Mouse (Mus musculus) adrenal gland, postnatal 10 days (tissue): ENCODE results near the gene Rpp14. TPM values are rescaled to one million over a fixed set of nuclear protein-coding genes. Genes with fewer than 3 reads are reported as not detected.
A peak's percentile ranks its signal among the peaks of the same experiment; 100 is the strongest.

ENCODE experiments used
- DNase-seq: peaks from one replicate; pipeline ENCODE4 v3.0.0; 2021; ENCODE audit warnings: mixed read lengths
- long read RNA-seq, 2 experiments: library from polyadenylated mRNA; stranded (forward); transcript quantifications; one replicate each; pipeline ENCODE4 v2.0.0; 2021
- total RNA-seq, 2 experiments: library from RNA; stranded (reverse); gene quantifications; 2 replicates each; pipeline ENCODE4 v1.2.3; 2021

Gene Rpp14
- 10 to 100 TPM; 31.6 to 37.2 TPM for total RNA-seq
- long read RNA-seq, experiment 1, transcript Rpp14-201 (6 exons, 2,401 nt), result major isoform, 51 of 62 reads
- long read RNA-seq, experiment 1, partial matches to known transcripts, result 1 of 62 reads
- long read RNA-seq, experiment 1, other reads (novel, unspliced or antisense), result 9 of 62 reads
- long read RNA-seq, experiment 2, transcript Rpp14-201 (6 exons, 2,401 nt), result major isoform, 30 of 36 reads
- long read RNA-seq, experiment 2, partial matches to known transcripts, result 0 of 36 reads
- long read RNA-seq, experiment 2, other reads (novel, unspliced or antisense), result 3 of 36 reads

GRCm38 (mm10) chr14:8080165-8080679, at the start of gene Rpp14:
TSS of gene Rpp14 (plus strand) at chr14:8080367.
- DNase-seq, result peak; percentile 98

DNA sequence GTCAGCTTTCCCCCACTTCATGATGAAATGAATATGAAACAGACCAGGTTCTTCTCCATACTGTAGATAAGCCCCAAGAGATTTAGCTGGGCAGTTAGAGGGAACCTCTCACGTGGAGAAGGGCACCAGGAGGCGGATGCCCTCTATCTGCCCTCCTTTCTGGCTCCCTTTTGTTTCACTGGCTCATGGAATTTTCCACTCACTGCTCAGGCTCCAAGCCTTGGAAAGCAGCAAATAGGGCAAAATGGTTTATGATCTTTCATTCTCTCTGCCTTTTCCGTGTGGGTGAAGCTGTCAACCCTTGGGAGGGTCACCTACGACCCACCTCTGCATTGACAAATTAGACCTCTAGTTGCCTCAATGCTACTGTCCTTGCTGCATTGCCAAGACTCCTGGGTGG, 49.6 kb upstream of the Rpp14 start:
- DNase-seq, result peak; percentile 64

GRCm38 (mm10) chr14:8032087-8032944, 47.9 kb upstream of the Rpp14 start:
- DNase-seq, result peak; percentile 64

DNA sequence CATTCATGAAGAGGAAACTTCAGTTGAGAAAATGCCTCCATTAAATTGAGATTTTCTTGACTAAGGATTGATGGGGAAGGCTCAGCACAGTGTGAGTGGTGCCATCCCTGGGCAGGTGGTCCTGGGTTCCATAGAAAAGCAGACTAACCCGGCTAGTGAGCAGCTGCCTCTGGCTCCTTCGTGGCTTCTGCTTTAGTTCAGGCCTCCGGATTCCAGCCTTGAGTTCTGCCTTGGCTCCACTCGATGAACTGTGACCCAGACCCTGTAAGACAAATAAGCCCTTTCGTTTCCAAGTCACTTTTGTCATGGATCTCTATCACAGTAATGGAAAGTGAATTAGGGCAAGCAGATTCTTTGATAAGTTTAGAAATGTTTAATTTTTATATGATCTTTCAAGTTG, 45.6 kb upstream of the Rpp14 start:
- DNase-seq, result peak; percentile 32

GRCm38 (mm10) chr14:8035951-8036350, 44.2 kb upstream of the Rpp14 start:
- DNase-seq, result no peak

- no peak for DNase-seq
Observed at GRCm38 (mm10) chr14:8036406-8036805, 43.8 kb upstream of the Rpp14 start.

GRCm38 (mm10) chr14:8038150-8038549, 42.0 kb upstream of the Rpp14 start:
- no peak for DNase-seq

DNA sequence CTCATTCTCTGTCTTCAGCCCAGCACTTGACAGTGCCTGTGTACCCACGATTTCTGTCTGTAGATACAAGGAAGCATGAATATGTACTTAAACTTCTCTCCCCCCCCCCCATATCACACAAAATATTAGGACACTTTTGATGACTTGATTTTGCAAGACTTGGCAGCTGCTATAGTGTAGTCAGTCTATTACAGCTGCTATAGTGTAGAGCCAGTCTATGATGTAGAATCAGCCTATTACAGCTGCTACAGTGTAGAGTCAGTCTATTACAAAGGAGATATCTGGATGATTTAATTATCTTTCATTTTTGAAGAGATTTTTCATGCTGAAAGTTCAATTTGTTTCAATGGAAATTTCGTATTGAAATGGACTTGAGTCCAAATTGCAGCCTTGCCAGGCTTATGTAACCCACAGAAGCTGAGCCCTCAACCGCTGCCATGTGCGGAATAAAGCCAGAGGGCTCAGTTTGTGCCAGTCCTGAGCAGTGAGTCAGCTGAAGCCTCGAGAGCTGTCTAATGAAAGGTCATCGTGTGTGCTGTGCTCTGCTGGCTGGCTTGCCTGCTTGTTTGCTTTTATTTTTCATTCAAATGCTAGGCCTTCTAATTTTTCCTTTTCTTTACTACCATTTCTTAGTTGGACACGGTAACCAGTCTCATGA, 41.2 kb upstream of the Rpp14 start:
- DNase-seq, result peak; percentile 84

DNA sequence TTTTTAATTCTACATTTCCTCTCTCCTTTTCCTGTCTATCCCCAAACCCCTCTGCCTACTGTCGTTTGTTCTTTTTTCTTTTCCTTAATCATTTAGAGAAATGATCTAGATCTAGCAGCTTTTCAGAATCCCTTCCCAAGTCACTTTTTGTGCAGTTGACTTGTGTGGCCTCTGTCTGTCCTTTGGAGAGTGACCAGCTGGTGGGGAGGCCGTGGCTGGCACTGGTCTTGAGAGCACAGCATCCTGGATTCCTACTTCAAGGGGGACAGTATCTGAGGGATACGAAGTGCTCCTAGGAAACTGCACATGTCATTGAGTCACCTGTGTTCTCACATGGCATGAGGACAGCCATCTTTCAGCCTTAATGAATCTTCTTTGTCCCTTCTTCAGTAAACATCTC, 40.0 kb upstream of the Rpp14 start:
- DNase-seq, result no peak

- DNase-seq, result no peak
Observed at GRCm38 (mm10) chr14:8040911-8041678, 39.1 kb upstream of the Rpp14 start.

- no peak for DNase-seq
Observed at GRCm38 (mm10) chr14:8042120-8042519, 38.0 kb upstream of the Rpp14 start.

- DNase-seq, result no peak
Observed at GRCm38 (mm10) chr14:8042577-8042976, 37.6 kb upstream of the Rpp14 start.

GRCm38 (mm10) chr14:8044330-8044729, 35.8 kb upstream of the Rpp14 start:
- peak; percentile 42 for DNase-seq

DNA sequence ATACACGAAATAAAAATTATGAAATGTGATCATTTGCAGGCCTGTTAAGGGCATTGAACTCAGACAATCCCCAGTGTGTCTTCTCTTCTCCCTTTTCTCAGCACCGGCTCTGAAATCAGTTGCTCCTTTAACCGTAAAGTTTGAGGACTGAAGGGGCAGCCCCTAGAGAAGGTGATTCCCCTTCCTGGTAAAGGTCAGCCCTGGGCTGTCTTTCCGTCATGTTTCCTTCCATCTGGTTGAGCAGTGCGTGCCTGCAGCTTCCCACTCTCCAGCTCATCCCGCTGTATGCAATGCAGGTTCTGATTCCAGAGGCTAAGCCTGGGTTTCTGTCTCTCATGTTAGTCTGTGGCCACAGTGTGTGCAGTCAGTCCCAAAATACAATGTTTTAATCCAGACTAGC, 35.4 kb upstream of the Rpp14 start:
- no peak for DNase-seq

DNA sequence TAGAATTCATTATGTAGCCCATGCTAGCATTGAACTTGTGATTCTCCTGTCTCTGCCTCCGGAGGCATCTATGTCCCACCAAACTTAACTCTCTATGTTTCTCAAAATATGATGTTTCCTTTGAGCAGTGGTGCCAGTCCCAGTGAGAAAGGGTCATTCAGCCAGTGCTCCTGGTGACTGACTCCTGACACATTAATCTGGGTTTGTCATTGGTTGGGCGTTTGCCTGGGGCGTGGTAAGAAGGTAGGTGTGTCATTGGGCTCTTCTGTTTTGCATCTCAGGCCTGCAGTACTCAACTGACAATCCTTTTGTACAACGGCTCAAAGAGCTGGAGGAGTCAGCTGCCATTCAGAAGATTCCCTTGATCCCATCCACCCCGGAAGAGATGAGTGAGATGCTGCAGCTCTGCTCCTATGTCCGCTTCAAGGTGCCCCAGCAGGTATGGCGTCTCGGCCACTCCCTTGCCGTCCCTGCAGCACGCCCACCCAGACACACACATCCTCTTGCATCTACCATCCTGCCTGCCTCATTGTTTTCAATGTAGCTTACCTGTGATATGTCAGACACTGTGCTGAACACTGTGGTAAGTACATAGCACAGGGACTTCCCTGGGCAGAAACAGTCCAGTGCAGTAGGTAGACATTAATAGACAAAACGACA, 34.9 kb upstream of the Rpp14 start:
- DNase-seq, result no peak

DNA sequence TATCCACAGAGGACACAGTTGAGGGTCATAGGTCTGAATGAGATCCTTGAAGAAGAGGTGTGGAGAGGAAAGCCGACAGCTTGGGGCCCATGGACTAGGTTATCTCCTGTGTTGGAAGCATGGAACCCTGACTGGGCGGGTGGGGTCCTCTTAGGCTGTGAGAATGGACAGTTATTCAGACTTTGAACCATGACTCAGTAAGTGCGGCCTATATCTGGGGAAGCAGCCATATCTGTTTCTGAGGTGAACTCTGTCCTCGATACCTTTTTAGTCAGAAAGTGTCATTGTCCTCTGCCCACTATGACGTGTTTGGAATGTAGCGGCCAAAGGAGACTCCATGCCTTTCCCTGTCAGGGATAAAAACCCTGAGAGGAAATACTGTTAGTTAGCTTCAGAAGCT, 33.3 kb upstream of the Rpp14 start:
- no peak for DNase-seq

DNA sequence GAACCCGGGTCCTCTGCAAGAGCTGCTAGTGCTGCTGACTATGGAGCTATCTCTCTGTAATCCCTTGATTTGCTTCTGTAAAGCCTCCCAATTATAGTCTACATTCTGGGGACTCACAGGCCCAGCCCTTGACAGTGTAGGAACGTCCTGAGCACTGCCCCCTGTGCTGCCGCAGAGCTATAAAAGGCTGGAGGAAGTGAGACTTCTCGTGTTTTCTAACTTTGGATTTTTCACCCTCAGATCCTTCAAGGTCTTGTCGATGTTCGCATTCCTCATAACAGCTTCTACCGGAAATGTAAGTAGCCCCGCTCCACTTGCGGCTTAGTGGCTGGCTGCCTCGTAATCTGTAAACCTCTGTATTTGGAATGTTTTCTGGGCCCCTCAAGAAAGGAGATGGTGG, 30.8 kb upstream of the Rpp14 start:
- no peak for DNase-seq

- no peak for DNase-seq
Observed at GRCm38 (mm10) chr14:8051869-8052268, 28.3 kb upstream of the Rpp14 start.

DNA sequence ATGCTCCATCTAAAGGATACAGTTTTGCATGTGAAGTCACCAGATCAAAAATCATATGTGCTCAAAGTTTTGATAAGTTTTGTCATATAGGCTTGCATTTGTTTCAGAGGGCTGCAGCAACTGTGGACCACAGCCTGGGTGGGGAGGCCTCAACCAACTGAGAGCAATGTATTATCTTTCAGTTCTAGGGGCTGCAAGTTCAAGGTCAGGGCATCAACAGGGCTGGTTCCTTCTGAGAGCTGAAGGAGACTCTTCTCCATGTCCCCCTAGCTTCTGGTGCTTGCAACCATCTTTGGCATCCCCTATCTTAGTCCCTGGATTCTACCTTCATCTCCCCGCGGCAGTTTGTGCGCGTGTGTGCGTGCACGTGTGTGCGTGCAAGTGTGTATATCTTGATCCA, 27.5 kb upstream of the Rpp14 start:
- no peak for DNase-seq

DNA sequence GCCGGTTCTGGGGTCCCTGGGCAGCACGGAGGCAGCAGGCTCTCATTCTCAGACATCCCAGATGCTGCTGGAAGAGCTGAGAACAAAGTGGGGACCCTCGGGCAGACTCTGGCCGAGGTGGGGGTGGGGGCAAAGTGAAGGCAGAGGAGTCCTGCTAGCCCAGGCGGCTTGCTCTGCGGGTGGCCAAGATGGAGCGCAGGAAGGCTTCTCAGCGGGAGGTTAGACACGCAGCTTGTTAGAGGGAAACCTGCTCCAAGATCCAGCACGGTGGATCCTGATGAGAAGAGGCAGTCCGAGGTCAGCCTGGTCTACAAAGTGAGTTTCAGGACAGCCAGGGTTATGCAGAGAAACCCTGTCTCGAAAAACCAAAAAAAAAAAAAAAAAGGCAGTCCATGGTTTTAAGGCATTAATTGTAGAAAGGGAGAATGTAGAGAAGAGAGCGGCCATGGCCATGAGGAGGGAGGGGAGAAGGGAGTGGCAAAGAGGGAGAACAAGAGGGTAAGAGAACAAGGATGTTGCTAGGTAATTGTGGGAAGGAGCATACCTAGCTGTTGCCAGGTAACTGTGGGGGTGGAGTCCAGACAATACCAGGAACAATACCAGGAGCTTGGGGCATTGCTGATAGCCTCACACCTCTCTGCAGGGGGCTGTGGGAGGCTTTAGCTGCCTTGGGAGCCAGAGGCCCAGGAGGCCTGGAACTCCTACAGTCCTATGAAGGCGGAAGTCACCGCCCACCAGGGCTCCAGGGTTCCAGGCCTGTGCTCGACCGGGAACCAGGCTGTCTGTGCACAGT, 25.7 kb upstream of the Rpp14 start:
- no peak for DNase-seq

GRCm38 (mm10) chr14:8056076-8056475, 24.1 kb upstream of the Rpp14 start:
- DNase-seq, result no peak
